Mouse (Mus musculus) adrenal gland (tissue): ENCODE results near the gene Prkch.

Source experiments
- intact Hi-C: fragments of 180-260 bp; cut with DNase I; formaldehyde crosslinking; loops from one replicate; pipeline ENCODE4 v1.15.1; 2025

The Prkch gene

DNA sequence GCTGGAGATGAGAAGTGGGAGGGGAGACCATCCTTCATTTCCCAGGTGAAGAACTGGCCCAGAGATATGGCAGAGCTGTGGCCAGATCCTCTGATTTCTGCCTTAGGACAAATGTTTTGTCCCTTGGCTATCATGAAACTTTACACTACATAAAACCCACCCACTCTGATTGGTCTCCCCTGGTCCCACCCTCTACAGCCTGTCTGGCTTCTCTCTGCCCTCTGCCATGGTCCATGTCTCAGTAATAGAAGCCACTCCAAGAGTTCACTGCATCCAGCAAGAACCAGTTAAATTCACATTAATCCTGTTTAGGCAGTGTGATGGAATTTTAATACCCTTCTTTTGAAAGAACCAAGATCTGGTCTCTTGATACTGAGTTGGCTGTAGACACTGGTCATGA lies 158.5 kb downstream of the Prkch start:
- intact Hi-C loops = no loop called here

DNA sequence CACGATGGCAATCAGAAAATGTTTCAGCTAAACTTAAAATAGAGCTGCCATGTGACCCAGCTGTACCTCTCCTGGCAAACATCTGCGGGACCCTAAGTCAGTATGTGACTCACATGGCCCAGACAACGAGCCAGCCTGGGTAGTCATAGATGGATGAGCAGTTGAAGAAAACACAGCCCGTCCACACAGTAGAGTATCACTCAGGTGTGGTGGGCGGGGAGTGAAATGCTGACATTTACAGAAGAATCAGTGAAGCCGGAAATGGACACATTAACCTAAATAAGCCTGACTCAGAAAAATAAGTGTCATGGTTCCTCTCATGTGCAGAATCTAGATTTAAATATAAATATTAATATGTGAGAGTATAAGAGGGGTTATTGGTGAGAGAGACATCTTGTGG lies 161.5 kb downstream of the Prkch start:
- intact Hi-C loops = no loop called here

DNA sequence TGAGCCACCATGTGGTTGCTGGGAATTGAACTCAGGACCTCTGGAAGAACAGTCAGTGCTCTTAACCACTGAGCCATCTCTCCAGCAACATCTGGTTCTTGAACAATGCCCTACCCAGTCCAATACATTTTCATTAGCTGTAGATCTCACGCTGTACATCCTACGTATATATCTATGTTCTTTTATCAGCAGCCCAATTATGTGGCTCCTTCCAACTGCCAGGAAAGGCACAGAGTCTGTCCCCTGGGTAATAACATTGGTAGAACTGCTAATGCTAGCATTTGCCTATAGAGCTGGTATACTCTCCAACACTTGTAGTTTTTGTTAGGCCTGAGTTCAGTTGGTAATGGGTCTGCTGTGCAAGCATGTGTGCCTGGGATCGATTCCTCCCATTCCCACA lies 163.8 kb downstream of the Prkch start:
- intact Hi-C loops = no loop called here

DNA sequence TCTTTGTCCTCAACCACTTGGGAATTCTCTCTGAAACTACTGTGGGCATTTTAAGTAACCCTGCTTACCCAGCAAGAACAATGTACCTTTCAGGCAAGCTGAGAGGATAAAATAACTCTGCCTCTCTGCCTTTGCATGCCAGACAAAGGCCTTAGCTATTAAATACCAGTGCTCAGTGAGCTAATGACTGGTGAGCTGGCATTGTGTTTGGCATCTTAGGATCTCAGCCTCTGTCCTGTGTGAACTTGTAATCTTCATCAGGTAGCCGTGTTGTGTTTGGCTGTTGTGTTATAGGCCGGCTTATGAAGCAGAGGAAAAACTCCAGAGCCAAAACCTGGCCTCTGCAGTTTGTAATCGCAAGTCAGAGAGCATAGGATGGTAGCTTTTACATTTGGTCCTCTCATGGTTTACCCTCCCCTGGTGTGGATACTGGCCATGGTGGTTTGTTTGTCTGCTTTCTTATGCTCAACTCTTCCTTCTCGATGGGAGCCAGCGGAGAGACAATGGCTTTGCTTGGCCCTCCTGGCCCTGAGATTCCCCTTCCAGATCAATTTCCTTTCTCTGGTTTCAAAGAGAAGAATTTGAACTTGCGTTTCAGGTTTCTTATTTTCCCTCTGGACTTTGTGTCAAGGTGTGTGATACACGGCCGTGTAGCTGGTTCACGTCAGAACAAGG lies 170.0 kb downstream of the Prkch start:
- intact Hi-C loops = no loop called here

DNA sequence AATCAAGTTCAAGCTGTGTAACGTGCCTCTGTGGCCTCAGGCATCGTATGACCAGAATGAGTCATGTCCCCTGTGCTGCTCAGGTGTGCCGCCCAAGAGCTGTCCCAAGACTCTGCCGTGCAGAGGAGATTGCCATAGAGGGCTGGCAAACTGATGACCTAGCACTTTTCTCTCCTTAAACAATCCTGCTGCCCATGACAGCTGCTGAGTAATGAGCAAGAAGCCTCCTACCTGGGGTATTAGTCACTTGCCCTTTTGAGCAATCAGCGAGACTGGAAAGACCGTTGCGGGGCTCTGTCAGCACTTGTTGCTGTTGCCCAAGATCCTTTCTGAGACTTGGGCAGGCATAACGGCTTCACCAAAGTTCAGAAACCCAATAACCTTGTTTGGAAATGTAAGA lies 171.1 kb downstream of the Prkch start:
- intact Hi-C loops = no loop called here

DNA sequence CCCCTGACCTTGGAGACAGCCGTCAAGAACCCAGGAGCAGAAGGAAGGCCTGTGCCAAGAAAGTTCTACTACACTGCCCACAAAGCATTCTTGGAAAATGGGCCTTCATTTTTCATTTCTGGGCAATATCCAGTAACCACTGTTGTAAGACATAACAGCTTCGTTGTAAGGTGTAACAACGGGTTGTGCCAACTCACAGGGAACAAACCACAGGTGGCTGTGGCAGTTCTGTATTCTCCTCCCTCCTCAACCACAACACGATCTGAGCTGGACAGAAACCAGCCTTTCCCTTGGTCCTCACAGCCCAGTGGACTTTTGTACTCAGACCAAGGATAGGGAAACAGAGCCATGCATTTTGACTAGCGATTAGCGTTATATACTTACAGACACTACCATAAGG lies 171.9 kb downstream of the Prkch start:
- intact Hi-C loops = no loop called here

DNA sequence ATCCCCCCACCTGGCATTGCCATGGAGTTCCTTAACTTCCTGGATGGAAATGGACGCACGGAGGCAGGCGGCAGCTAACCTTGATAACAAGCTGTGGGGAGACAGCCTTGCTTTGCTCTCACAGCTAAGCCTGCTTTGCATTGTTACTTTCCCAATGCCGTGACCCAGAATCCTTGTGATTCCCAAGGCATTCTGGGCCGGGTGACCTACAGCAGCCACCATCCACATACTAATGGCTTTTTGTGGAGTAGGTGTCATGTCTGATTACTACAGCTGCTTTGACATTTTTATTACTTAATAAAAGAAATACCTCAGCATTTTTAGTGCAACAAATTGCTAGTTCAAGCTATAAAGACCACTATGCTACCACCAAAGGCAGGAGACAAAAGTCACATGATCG lies 177.4 kb downstream of the Prkch start:
- intact Hi-C loops = no loop called here

DNA sequence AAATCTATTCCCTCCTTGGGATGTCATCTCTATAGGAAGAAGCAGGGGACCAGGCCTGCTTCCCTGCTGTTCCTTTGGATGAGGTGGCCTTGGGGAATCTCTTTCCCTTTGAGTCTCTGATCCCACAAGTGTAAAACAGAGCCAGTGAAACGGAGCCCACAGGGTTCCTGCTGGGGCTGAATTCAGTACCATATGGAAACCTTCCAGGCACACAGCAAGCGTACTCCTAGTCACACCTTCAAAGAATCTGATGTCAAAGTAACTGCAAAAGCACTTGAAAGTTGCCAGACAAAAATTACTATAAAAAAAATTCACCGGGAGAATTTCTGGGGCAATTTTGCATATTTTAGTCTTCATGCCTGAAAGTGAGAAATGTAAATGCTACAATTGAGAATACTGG lies 178.2 kb downstream of the Prkch start:
- intact Hi-C loops = no loop called here

DNA sequence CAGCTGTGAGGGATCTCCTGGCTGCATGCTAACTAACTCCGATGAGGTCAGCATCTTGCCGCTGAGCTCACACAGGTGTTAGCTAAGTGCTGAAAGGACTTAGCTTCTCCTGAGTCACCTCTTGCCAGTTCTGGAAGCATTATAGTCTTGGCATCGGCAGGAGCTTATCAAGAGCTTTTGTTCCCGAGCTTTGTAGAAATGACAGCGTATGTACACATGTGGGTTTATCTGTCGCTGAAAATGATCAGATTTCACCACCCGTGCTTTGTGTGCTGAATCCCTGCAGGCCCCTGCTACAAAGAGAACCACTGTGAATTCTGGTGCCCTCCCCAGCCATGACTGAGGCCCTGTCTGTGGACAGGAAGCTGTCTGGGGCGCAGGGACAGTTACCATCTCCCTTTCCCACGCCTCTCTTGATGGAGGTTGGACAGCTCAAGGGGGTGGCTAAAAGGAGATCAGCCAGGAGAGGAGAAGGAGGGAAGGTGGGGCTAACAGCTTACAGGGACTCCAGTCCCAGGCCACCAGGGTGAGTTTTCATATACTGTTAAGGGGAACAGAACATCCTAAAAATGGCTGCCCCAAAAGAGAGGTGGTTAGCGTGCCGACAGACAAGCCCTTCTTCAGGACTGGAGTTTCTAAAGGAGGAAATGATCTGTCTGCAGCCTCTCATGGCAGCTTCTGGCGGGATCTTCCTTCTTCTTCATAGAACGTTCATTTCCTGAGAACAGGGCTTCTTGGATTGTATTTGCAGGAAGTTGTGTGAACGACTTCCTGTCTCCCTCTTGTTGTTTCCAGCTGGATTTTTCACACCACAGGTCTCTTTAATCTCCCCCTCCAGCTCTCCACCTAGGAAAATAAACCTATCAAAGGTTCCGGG lies 180.3 kb downstream of the Prkch start:
- intact Hi-C loops = loop anchor here (5.0 kb wide), 1 partner anchor 38 kb away; no protein-coding TSS in a partner anchor

DNA sequence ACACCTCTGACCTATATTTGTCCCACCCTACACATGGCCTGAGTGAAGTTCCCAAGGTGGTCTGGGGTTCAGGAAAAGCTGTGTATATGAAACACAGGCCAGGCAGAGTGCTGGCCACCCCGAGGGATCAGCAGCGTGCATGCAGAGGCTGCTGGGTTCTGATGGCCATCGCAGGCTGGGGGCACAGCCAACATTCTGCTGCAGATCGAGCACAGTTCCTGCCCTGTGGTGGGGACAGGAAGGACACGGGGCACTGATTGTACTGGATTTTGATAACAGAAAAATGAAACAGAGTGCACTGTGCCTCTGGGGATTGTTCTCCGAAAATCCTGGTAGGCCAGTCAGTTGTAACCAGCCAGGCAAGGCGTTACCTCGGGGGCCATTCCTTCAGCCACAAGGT lies 181.6 kb downstream of the Prkch start:
- intact Hi-C loops = loop anchor here (5.0 kb wide), 1 partner anchor 39 kb away; no protein-coding TSS in a partner anchor

DNA sequence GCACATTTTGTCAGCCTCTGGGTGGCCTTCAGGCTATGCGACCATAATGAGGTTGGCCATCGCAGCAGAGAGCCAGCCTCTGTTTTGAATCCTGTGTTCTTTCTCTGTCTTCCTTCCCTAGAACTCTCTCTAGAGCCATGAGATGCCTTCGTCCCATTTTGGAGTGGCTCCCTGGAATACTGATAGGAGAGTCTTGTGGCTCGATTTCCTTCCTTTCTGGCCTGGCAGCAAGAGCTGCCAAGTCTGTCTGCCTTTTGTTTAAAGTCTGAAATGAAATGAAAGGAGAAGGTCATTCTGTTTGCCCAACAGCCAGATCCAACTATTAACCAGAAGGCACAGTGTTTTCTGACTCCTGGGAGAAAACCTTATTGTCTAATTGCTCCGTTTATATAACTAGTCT lies 184.2 kb downstream of the Prkch start:
- intact Hi-C loops = loop anchor here (5.0 kb wide), 1 partner anchor 41 kb away; no protein-coding TSS in a partner anchor

DNA sequence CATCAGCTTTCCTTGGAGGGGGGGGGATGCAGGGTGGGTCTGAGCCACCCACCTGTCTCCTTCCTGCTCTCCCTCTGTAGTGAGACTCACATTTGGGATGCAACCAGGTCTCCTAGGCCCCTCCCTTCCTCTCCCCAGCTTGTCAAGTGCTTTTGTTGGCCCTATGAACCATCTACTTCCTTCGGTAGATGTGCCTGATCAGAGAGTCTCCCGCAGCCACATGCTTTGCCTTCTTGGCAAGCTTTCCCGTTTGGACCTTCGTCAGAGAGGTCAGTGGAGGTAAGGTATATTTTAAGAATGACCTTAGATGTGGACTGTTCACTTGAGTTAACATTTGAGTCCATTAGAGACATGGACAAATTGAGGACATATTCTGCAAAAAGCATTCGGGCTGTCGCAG lies 184.9 kb downstream of the Prkch start:
- intact Hi-C loops = loop anchor here (5.0 kb wide), 1 partner anchor 42 kb away; no protein-coding TSS in a partner anchor

DNA sequence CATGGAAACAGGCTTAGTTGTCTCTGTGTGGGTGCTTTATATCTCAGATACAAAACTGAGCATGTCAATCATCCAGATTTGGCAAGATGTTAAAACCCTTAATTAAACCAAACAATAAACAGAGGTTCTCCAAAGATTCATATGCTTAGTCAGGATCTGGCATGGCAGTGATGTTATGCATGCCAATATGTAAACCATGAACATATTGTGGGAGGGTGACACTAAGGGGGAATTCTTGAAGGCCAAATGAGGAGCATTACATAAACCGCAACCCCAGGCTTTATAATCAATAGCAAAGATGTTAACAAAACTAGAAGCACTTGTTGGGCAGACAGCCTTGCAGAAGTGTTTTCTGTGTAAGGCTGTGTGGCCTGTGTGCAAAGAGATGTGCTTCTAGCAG lies 186.2 kb downstream of the Prkch start:
- intact Hi-C loops = no loop called here

DNA sequence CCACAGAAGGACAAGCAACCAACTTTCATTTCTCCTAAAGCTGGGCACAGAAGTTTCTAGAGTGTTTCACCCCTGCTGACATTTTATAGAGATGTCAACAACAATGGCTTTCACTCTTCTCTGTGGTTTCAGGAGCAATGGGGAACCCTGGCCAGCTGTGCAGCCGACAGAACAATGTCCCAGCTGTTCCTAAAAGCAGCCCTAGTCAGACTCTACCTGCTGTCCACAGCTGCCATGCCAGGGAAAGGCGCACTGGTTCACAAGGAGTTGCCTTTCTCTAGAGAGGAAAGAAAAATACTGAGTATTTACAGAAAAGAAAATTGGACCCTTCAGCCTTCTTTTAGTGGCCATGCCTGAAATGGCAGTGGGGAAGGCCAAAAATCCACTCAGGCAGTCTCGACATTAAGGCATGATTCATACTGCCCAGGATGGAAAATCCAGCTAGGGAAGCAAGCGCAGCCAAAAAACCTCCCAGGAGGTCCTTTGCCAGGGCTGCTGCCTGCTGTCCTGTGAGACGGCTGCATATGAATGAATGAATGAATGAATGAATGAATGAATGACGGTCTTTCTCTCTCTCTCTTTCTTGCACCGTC lies 190.3 kb downstream of the Prkch start:
- intact Hi-C loops = no loop called here

DNA sequence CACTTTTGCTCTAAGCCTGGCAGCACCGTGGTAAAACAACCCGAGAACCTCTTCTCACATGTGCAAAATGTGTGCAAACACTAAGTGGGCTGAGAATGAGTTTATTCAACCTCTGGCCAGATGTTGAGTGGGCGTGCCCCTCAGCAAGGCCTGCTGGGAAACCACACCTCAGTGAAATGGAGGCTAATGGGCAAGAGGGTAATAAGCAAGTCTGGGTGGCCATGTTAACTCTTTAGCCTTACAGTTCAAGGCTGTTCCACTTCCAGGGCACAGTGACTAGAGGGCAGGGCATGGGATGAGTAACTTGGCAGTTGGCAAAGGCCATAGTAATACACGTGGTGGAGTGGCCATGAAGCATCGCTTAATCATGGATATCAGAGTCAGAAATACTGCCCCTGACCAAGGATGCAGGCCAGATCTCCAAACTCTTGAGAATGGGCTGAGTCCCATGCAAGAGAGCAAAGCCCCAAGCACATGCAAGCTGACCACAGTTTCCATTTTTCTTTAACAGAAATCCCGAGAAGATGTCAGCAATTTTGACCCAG lies 191.9 kb downstream of the Prkch start:
- intact Hi-C loops = no loop called here

DNA sequence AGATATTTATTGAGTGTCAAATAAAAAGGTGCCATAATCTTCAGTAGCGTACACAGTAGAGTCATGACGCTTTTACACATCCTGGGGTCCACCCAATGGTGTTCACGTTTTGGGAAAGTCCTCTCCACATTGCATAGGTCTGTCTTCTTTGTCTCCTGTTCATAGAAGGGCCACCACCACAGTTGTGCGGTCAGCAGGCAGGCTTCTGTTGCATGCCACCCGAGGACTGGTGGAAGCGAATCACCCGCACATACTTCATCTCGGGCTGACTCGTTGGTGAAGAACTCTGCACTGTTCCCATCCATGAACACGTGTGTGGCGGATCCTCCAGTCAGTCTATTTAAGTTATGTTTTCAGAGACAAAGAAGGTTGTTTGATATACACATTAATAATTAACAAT lies 193.1 kb downstream of the Prkch start:
- intact Hi-C loops = loop anchor here (2.0 kb wide), 1 partner anchor 125 kb away; no protein-coding TSS in a partner anchor

DNA sequence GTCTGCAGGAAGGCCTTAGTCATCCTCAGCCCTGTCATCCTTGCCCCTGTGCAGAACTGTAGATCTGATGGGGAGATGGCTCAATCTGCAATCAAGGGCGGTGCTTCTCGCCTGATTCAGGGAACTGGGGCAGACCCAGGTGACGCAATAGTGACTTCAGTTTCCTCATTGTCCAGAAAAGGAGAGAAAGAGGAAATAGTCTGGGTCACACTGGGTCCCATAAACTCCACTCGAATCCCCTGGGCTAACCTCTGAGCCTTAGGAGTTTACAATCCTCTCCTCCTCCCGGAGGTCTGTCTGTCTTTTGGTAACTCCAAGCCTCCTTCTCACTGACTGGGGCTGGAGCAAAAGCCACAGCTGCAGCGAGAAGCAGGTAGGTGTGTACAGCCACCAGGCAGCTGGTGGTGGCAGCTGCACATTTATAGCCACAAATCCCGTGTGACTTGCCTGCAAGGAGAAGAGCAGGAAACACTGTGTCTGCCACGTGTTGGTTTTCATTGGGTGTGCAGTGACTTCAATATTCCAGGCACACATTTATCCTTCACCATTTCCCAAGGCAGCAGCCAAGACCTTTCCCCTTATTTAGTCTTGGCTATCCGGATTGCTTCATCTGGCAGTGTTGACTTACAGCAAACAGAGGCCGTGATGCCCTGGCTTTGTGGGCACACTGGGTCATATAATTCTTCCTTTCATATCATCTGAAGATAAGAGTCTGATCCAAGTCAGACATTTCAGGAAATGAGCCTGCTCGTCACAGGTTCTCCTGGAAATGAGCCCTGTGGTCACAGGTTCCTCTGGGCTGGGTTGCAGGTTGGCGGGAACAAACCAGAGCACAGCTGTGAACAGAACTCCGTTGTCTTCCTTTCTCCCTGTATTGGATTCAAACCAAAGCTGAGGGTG lies 195.0 kb downstream of the Prkch start:
- intact Hi-C loops = loop anchor here (2.0 kb wide), 1 partner anchor 123 kb away; no protein-coding TSS in a partner anchor

DNA sequence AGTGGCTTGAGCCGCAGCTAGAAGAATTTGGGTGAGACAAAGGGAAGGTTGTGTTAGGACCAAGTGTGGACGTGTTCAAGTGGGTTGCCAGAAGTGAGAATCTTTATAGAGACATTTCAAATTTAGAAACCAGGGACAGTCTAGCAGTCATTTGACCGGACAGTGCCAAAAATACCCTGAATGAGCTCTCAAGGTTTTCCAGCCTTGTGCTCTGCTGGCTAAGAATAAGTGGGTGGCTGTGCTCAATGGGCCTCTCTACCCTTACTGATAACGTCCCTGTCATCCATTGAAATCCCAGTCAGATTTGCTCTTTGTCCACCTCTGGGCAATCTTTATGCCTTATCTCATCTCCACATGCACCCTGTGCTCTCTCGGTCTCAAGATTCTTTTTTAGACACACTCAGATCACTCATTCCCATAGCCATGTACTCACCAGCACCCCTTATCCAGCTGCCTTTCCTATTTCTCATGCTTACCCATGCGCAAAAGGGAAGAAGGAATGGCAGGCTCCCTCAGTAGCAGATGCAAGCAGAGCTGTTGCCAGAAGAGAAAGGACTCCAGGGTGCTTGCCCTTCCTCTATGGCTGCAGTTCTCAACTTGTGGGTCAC lies 196.9 kb downstream of the Prkch start:
- intact Hi-C loops = no loop called here

DNA sequence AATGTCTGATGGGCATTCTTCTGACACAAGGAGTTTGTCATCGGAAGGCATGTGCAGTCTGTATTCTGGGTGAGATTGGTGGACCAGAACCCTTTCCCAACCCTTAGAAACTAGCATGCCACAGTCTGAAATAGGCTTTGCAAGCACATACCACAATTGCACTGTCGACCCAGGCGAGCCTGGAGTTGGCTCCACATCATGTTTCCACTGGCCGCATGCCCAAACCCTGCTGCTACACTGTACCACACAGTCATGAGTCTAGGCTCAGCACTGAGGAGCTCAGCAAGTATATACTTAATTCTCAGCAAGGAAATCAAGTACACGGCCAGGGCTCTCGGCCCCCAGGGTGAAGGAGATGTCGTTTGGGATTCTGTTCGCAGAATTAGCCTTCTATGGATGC lies 202.3 kb downstream of the Prkch start:
- intact Hi-C loops = no loop called here

DNA sequence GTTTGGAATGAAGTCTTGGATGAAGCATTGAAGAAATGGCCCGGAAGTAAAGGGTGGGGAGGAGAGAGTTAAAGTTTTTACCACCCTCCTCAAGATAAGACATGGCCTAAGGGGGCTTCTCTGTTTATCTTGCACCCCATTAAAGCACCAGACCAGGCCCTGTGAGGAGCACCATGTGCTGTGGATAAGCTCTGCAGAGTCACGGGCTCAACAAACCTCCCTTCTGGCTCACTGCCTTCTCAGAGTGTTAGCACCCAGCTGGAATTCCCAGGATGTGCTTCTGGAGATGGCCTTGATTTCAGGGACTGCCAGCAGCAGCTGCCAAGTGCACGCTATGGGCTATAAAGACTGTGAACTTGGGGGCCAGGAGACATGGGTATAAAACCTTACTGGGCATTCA lies 204.3 kb downstream of the Prkch start:
- intact Hi-C loops = no loop called here
